Mouse (Mus musculus) cerebellum, adult 8-10 months (tissue): ENCODE measurements around the gene Krtap4-9.
"Not testable (repeated sequence)": the region's sequence is repeated elsewhere in the genome, so short reads cannot be mapped to it uniquely, and the experiment has no call there.

Experiments used
- DNase-seq: peaks from one replicate; pipeline ENCODE4 v3.0.0; 2022

Krtap4-9 gene

DNA sequence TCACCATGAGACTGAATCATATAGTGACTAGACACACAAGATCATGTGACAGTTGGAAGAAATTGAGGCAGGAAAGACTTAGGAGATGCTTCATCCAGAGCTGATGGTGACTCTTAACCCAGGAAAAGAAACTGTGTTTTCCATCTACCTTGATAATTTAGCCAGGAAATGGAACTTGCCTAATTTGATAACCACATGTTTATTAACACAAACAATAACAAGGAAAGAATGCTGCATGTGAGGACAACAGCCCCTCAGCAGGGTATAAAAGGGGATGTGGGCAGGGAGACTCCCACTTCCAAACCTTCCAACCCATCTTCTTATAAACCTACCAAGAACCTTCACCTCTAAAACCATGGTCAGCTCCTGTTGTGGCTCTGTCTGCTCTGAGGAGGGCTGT lies at the start of gene Krtap4-9:
Krtap4-9 (plus strand) TSS at position 301 of the 400 bp plus-strand sequence.
- not testable (repeated sequence) for DNase-seq

DNA sequence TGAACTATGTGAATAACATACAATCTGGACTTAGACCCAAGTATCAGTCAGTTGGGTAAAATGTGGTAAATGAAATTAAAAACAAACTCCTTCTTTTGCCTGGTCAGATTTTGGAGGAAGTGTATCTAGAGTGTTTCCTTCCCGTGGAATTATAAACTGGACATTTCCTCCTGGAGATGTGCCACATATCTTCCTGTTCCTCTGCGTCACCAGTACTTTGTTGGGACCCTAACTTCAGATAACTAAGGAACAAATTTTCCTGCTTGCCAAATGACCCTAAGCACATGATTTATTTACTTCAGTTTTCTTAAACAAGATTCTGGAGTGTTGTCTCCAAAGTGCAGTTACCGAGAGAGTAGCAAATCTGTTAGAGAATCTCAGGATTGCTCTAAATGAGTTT lies 41.0 kb upstream of the Krtap4-9 start:
- no peak for DNase-seq

DNA sequence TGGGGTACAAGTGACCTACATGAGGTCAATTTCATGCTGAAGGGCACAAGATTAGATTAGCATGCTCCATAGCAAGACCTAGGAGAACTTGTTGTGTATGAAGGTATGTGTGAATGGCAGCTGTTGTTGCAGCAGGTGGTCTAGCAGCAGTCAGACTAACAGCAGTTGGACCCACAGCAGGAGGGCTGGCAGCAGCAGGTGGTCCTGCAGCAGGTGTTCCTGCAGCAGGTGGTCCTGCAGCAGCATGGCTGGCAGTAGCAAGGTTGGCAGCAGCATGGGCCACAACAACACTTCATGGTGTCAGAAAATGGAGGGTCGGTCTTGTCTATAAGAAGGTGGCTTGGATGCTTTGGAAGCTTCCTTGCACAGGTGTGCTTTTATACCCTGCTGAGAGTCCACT lies 26.1 kb upstream of the Krtap4-9 start:
- no peak for DNase-seq

DNA sequence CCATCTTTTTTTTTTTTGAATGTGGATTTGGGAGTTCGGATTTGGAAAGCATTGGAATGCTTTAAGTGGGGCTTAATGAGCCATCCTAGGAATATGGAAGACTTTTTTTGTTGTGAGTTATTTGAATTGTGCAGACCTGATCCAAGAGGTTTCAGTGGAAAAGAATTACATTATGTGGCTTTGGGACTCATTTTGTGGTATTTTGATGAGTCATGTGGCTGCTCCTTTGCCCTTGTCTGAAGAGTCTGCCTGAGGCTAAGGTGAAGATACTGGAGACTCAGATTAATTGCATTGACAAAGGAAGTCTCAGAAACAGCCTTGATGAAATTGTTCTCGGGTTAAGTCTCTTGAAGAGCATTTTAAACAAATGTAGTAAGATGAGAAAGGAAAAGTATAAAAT lies 16.6 kb upstream of the Krtap4-9 start:
- DNase-seq, result no peak

DNA sequence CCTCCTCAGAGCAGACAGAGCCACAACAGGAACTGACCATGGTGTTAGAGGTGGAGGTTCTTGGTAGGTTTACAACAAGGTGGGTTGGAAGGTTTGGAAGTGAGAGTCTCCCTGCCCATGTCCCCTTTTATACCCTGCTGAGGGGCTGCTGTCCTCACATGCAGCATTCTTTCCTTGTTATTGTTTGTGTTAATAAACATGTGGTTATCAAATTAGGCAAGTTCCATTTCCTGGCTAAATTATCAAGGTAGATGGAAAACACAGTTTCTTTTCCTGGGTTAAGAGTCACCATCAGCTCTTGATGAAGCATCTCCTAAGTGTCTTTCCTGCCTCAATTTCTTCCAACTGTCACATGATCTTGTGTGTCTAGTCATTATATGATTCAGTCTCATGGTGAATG lies 12.2 kb upstream of the Krtap4-9 start, which contains the start of gene Gm11595:
Gm11595 (minus strand) TSS at position 101 of the 400 bp plus-strand sequence.
- DNase-seq, result not testable (repeated sequence)

DNA sequence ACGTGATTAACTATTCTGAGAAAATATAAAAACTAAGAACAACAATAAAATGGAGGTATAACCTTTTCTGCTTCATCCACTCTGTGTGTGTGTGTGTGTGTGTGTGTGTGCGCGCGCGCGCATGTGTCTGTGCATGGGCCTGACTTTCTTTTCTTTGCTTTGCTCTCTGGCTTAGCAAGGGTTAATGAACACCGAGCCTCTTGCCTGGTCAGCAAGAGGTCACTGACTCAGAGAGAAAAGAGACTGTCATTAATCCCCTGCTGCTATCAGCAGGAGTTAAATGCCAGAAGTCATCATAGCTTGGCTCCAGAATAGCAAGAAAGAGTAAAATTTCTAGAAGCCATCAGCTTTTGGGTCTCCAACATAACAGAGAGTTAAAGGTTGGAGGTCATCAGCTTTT lies 6.6 kb upstream of the Krtap4-9 start:
- DNase-seq, result no peak

DNA sequence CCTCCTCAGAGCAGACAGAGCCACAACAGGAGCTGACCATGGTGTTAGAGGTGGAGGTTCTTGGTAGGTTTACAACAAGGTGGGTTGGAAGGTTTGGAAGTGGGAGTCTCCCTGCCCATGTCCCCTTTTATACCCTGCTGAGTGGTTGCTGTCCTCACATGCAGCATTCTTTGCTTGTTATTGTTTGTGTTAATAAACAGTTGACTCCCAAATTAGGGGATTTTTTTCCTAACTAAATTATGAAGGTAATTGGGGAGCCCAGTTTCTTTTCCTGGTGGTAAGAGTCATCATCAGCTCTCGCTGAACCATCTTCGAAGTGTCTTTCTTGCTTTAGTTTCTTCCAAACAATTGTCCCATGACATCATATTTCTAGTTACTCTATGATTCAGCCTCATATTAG lies 4.4 kb upstream of the Krtap4-9 start, which contains the start of gene Krtap4-8:
Krtap4-8 (minus strand) TSS at position 101 of the 400 bp plus-strand sequence.
- no peak for DNase-seq

DNA sequence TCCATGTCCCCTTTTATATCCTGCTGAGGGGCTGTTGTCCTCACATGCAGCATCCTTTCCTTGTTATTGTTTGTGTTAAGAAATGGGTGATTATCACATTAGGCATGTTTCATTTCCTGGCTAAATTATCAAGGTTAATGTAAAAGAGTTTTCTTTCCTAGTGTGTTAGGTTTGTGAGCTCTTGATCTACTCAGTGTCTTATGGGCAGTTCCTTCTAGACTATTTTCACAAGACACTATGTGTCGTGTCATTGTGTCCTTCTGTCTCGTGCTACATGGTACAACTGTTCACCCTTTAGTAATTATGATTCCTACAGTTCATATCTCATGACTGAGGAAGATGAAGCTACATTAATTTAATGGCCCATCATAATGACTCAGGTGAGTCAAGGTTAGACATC lies 8.4 kb downstream of the Krtap4-9 start, which contains the start of gene Gm11596:
Gm11596 (minus strand) TSS at position 101 of the 400 bp plus-strand sequence.
- no peak for DNase-seq

DNA sequence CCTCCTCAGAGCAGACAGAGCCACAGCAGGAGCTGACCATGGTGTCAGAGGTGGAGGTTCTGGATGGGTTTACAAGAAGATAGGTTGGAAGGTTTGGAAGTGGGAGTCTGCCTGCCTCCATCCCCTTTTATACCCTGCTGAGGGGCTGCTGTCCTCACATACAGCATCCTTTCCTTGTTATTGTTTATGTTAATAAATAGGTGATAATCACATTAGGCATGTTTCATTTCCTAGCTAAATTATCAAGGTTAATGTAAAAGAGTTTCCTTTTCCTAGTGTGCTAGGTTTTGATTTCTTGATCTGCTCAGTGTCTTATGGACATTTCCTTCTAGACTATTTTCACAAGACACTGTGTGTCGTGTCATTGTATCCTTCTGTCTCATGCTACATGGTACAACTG lies 13.8 kb downstream of the Krtap4-9 start, which contains the start of gene Gm11569:
Gm11569 (minus strand) TSS at position 101 of the 400 bp plus-strand sequence.
- DNase-seq, result not testable (repeated sequence)

DNA sequence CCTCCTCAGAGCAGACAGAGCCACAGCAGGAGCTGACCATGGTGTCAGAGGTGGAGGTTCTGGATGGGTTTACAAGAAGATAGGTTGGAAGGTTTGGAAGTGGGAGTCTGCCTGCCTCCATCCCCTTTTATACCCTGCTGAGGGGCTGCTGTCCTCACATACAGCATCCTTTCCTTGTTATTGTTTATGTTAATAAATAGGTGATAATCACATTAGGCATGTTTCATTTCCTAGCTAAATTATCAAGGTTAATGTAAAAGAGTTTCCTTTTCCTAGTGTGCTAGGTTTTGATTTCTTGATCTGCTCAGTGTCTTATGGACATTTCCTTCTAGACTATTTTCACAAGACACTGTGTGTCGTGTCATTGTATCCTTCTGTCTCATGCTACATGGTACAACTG lies 19.3 kb downstream of the Krtap4-9 start, which contains the start of gene Gm11554:
Gm11554 (minus strand) TSS at position 101 of the 400 bp plus-strand sequence.
- not testable (repeated sequence) for DNase-seq

DNA sequence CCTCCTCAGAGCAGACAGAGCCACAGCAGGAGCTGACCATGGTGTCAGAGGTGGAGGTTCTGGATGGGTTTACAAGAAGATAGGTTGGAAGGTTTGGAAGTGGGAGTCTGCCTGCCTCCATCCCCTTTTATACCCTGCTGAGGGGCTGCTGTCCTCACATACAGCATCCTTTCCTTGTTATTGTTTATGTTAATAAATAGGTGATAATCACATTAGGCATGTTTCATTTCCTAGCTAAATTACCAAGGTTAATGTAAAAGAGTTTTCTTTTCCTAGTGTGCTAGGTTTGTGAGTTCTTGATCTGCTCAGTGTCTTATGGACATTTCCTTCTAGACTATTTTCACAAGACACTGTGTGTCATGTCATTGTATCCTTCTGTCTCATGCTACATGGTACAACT lies 24.8 kb downstream of the Krtap4-9 start, which contains the start of gene Krtap4-13:
Krtap4-13 (minus strand) TSS at position 101 of the 400 bp plus-strand sequence.
- DNase-seq, result not testable (repeated sequence)

DNA sequence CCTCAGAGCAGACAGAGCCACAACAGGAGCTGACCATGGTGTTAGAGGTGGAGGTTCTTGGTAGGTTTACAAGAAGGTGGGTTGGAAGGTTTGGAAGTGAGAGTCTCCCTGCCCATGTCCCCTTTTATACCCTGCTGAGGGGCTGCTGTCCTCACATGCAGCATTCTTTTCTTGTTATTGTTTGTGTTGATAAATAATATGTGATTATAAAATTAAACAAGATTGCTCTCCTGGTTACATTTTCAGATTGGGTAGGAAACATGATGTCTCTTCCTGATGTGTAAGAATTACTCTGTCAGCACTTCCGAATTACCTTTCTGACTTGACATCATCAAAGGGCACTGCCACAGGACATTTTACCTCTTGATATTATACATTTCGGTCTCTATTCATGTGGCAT lies 30.6 kb downstream of the Krtap4-9 start, which contains the start of gene Gm11564:
Gm11564 (minus strand) TSS at position 101 of the 400 bp plus-strand sequence.
- not testable (repeated sequence) for DNase-seq
